Mouse (Mus musculus): ENCODE data around the gene Inpp4b. TPM values are rescaled to one million over a fixed set of nuclear protein-coding genes. Genes with fewer than 3 reads are reported as not detected.

The Inpp4b gene
- polyA plus RNA-seq, 1 experiment from 2014 or later: 10.2 TPM

- 71% methylated on average over 5 of the region's 5 CpGs for WGBS
Observed at GRCm38 (mm10) chr8:81370607-81371006, 28.3 kb downstream of the Inpp4b start.

GRCm38 (mm10) chr8:81371844-81372243 is 29.5 kb downstream of the Inpp4b start:
- H3K4me3 ChIP-seq: no peak overlapping the region
- 70% methylated on average over 4 of the region's 4 CpGs for WGBS

More at GRCm38 (mm10) chr8:81370607-81371006, 28.3 kb downstream of the Inpp4b start:
- Histone ChIP-seq H3K36me3 (no peaks in the 10 kb centered on the region), H3K27me3 (replicated peaks) (no peaks in the 10 kb centered on the region), H3K9me3 (replicated peaks) (no peaks in the 10 kb centered on the region), H3K4me2 (no peak overlapping the region), H3K9ac (no peak overlapping the region), H3K4me1 (replicated peaks) (no peaks in the 10 kb centered on the region), H3K27ac (ENCODE audit: poor library complexity, severe bottlenecking) (no peak overlapping the region), H3K4me3 (no peak overlapping the region)
- ATAC-seq (ENCODE audit: insufficient number of reproducible peaks, low FRiP score): no peak

GRCm38 (mm10) chr8:81374877-81375475 is 32.6 kb downstream of the Inpp4b start:
- Histone ChIP-seq H3K27ac (ENCODE audit: poor library complexity, severe bottlenecking) (no peak overlapping the region), H3K4me2 (no peak overlapping the region), H3K4me3 (no peak overlapping the region), H3K9me3 (replicated peaks) (no peaks in the 10 kb centered on the region), H3K9ac (no peak overlapping the region), H3K4me1 (replicated peaks) (no peaks in the 10 kb centered on the region), H3K36me3 (no peaks in the 10 kb centered on the region), H3K27me3 (replicated peaks) (no peaks in the 10 kb centered on the region)
- WGBS: 77% methylated on average over 4 of the region's 4 CpGs
- no peak for ATAC-seq (ENCODE audit: insufficient number of reproducible peaks, low FRiP score)

More at GRCm38 (mm10) chr8:81371844-81372243, 29.5 kb downstream of the Inpp4b start:
- H3K36me3 ChIP-seq: no peaks in the 10 kb centered on the region
- no peaks in the 10 kb centered on the region for H3K9me3 ChIP-seq (replicated peaks)
- H3K4me2 ChIP-seq: no peak overlapping the region
- H3K27ac ChIP-seq (ENCODE audit: poor library complexity, severe bottlenecking): no peak overlapping the region
- H3K27me3 ChIP-seq (replicated peaks): no peaks in the 10 kb centered on the region
- no peak for ATAC-seq (ENCODE audit: insufficient number of reproducible peaks, low FRiP score)
- no peak overlapping the region for H3K9ac ChIP-seq
- no peaks in the 10 kb centered on the region for H3K4me1 ChIP-seq (replicated peaks)

GRCm38 (mm10) chr8:81388953-81389352 is 46.6 kb downstream of the Inpp4b start:
- H3K27me3 ChIP-seq (replicated peaks): no peaks in the 10 kb centered on the region
- no peaks in the 10 kb centered on the region for H3K4me1 ChIP-seq (replicated peaks)
- H3K27ac ChIP-seq (ENCODE audit: poor library complexity, severe bottlenecking): no peak overlapping the region
- no peaks in the 10 kb centered on the region for H3K9me3 ChIP-seq (replicated peaks)
- no peak overlapping the region for H3K4me2 ChIP-seq
- no peak for ATAC-seq (ENCODE audit: insufficient number of reproducible peaks, low FRiP score)
- no peak overlapping the region for H3K9ac ChIP-seq
- 89% methylated on average over 6 of the region's 6 CpGs for WGBS
- H3K36me3 ChIP-seq: no peaks in the 10 kb centered on the region
- H3K4me3 ChIP-seq: no peak overlapping the region

GRCm38 (mm10) chr8:81399071-81399470 is 56.7 kb downstream of the Inpp4b start:
- no peak overlapping the region for H3K9ac ChIP-seq
- H3K4me1 ChIP-seq (replicated peaks): no peaks in the 10 kb centered on the region
- H3K27me3 ChIP-seq (replicated peaks): no peaks in the 10 kb centered on the region
- no peak overlapping the region for H3K4me3 ChIP-seq
- H3K9me3 ChIP-seq (replicated peaks): no peaks in the 10 kb centered on the region
- no peak overlapping the region for H3K27ac ChIP-seq (ENCODE audit: poor library complexity, severe bottlenecking)
- ATAC-seq (ENCODE audit: insufficient number of reproducible peaks, low FRiP score): no peak
- H3K4me2 ChIP-seq: no peak overlapping the region
- H3K36me3 ChIP-seq: no peaks in the 10 kb centered on the region

- Histone ChIP-seq H3K27ac (ENCODE audit: poor library complexity, severe bottlenecking) (no peak overlapping the region), H3K27me3 (replicated peaks) (no peaks in the 10 kb centered on the region), H3K4me1 (replicated peaks) (no peaks in the 10 kb centered on the region), H3K9ac (no peak overlapping the region), H3K4me3 (no peak overlapping the region), H3K4me2 (no peak overlapping the region), H3K36me3 (no peaks in the 10 kb centered on the region), H3K9me3 (replicated peaks) (no peaks in the 10 kb centered on the region)
- ATAC-seq (ENCODE audit: insufficient number of reproducible peaks, low FRiP score): no peak
- WGBS: 71% methylated on average over 4 of the region's 4 CpGs
Observed at GRCm38 (mm10) chr8:81399501-81399900, 57.1 kb downstream of the Inpp4b start.

GRCm38 (mm10) chr8:81412707-81413106 is 70.4 kb downstream of the Inpp4b start:
- Histone ChIP-seq H3K4me3 (no peak overlapping the region), H3K9me3 (replicated peaks) (no peaks in the 10 kb centered on the region), H3K36me3 (no peaks in the 10 kb centered on the region), H3K27ac (ENCODE audit: poor library complexity, severe bottlenecking) (no peak overlapping the region), H3K4me1 (replicated peaks) (no peaks in the 10 kb centered on the region), H3K9ac (no peak overlapping the region), H3K27me3 (replicated peaks) (no peaks in the 10 kb centered on the region), H3K4me2 (no peak overlapping the region)
- ATAC-seq (ENCODE audit: insufficient number of reproducible peaks, low FRiP score): no peak
- 82% methylated on average over 2 of the region's 2 CpGs for WGBS

GRCm38 (mm10) chr8:81443957-81444356 is 101.6 kb downstream of the Inpp4b start:
- Histone ChIP-seq H3K9me3 (replicated peaks) (no peaks in the 10 kb centered on the region), H3K4me1 (replicated peaks) (no peaks in the 10 kb centered on the region), H3K27me3 (replicated peaks) (no peaks in the 10 kb centered on the region), H3K4me3 (no peak overlapping the region), H3K36me3 (no peaks in the 10 kb centered on the region), H3K9ac (no peak overlapping the region), H3K4me2 (no peak overlapping the region), H3K27ac (ENCODE audit: poor library complexity, severe bottlenecking) (no peak overlapping the region)
- WGBS: 98% methylated on average over 3 of the region's 3 CpGs
- no peak for ATAC-seq (ENCODE audit: insufficient number of reproducible peaks, low FRiP score)

- Histone ChIP-seq H3K4me1 (replicated peaks) (no peaks in the 10 kb centered on the region), H3K4me2 (no peak overlapping the region), H3K9me3 (replicated peaks) (no peaks in the 10 kb centered on the region), H3K27me3 (replicated peaks) (no peaks in the 10 kb centered on the region), H3K4me3 (no peak overlapping the region), H3K36me3 (no peaks in the 10 kb centered on the region), H3K9ac (no peak overlapping the region), H3K27ac (ENCODE audit: poor library complexity, severe bottlenecking) (no peak overlapping the region)
- ATAC-seq (ENCODE audit: insufficient number of reproducible peaks, low FRiP score): no peak
- 63% methylated on average over 2 of the region's 2 CpGs for WGBS
Observed at GRCm38 (mm10) chr8:81449798-81450197, 107.4 kb downstream of the Inpp4b start.

- Histone ChIP-seq H3K4me3 (no peak overlapping the region), H3K9me3 (replicated peaks) (no peaks in the 10 kb centered on the region), H3K4me1 (replicated peaks) (no peaks in the 10 kb centered on the region), H3K27me3 (replicated peaks) (no peaks in the 10 kb centered on the region), H3K27ac (ENCODE audit: poor library complexity, severe bottlenecking) (no peak overlapping the region), H3K36me3 (no peaks in the 10 kb centered on the region), H3K4me2 (no peak overlapping the region), H3K9ac (no peak overlapping the region)
- no peak for ATAC-seq (ENCODE audit: insufficient number of reproducible peaks, low FRiP score)
- 55% methylated on average over 6 of the region's 6 CpGs for WGBS
Observed at GRCm38 (mm10) chr8:81452082-81452481, 109.7 kb downstream of the Inpp4b start.

- ATAC-seq (ENCODE audit: insufficient number of reproducible peaks, low FRiP score): no peak
- no peak overlapping the region for H3K4me3 ChIP-seq
- no peaks in the 10 kb centered on the region for H3K27me3 ChIP-seq (replicated peaks)
- H3K9ac ChIP-seq: no peak overlapping the region
- H3K4me2 ChIP-seq: no peak overlapping the region
- H3K27ac ChIP-seq (ENCODE audit: poor library complexity, severe bottlenecking): no peak overlapping the region
- no peaks in the 10 kb centered on the region for H3K4me1 ChIP-seq (replicated peaks)
- 48% methylated on average over 2 of the region's 2 CpGs for WGBS
- H3K36me3 ChIP-seq: no peaks in the 10 kb centered on the region
- H3K9me3 ChIP-seq (replicated peaks): no peaks in the 10 kb centered on the region
Observed at GRCm38 (mm10) chr8:81454830-81455229, 112.5 kb downstream of the Inpp4b start.

- ATAC-seq (ENCODE audit: insufficient number of reproducible peaks, low FRiP score): no peak
- 79% methylated on average over 3 of the region's 3 CpGs for WGBS
- H3K9me3 ChIP-seq (replicated peaks): no peaks in the 10 kb centered on the region
- no peak overlapping the region for H3K4me3 ChIP-seq
- no peak overlapping the region for H3K27ac ChIP-seq (ENCODE audit: poor library complexity, severe bottlenecking)
- H3K4me1 ChIP-seq (replicated peaks): no peaks in the 10 kb centered on the region
- no peaks in the 10 kb centered on the region for H3K27me3 ChIP-seq (replicated peaks)
- H3K4me2 ChIP-seq: no peak overlapping the region
- H3K9ac ChIP-seq: no peak overlapping the region
- no peaks in the 10 kb centered on the region for H3K36me3 ChIP-seq
Observed at GRCm38 (mm10) chr8:81463762-81464161, 121.4 kb downstream of the Inpp4b start.
